Mouse (Mus musculus): ENCODE measurements around the gene Miga1. TPM values are rescaled to one million over a fixed set of nuclear protein-coding genes. Genes with fewer than 3 reads are reported as not detected.
A peak's percentile ranks its signal among the peaks of the same experiment; 100 is the strongest.

Gene Miga1
- polyA plus RNA-seq, 1 experiment, result 13.2 TPM

GRCm38 (mm10) chr3:152275008-152275407 lies 65.2 kb downstream of the Miga1 start:
- peaks cover 5% of the 10 kb centered on the region; the same call in 1 of the 2 replicates for H3K4me1 ChIP-seq (ENCODE audit: control insufficient read depth, insufficient read depth, low read length)

GRCm38 (mm10) chr3:152272974-152273685 lies 67.1 kb downstream of the Miga1 start:
- no peak overlapping the region for H3K4me3 ChIP-seq (ENCODE audit: insufficient read depth, low read length)
- TF ChIP-seq POLR2A (IDR thresholded peaks at IDR 0.05; ENCODE audit: low read depth, low read length) (no peak), CTCF (IDR thresholded peaks at IDR 0.05; ENCODE audit: borderline replicate concordance, insufficient read depth, low read length) (no peak)

More at GRCm38 (mm10) chr3:152275008-152275407, 65.2 kb downstream of the Miga1 start:
- no peak overlapping the region for H3K27ac ChIP-seq (ENCODE audit: insufficient read depth, low read length)
- no peak overlapping the region for H3K4me3 ChIP-seq (ENCODE audit: insufficient read depth, low read length)
- TF ChIP-seq POLR2A (IDR thresholded peaks at IDR 0.05; ENCODE audit: low read depth, low read length) (no peak), CTCF (IDR thresholded peaks at IDR 0.05; ENCODE audit: borderline replicate concordance, insufficient read depth, low read length) (no peak)

GRCm38 (mm10) chr3:152271876-152272275 lies 68.3 kb downstream of the Miga1 start:
- no peak overlapping the region for H3K4me3 ChIP-seq (ENCODE audit: insufficient read depth, low read length)
- TF ChIP-seq CTCF (IDR thresholded peaks at IDR 0.05; ENCODE audit: borderline replicate concordance, insufficient read depth, low read length), result no peak
- no peak for TF ChIP-seq POLR2A (IDR thresholded peaks at IDR 0.05; ENCODE audit: low read depth, low read length)
- H3K4me1 ChIP-seq (ENCODE audit: control insufficient read depth, insufficient read depth, low read length), result peaks cover 2% of the 10 kb centered on the region; the same call in 1 of the 2 replicates
- no peak overlapping the region for H3K27ac ChIP-seq (ENCODE audit: insufficient read depth, low read length)

More at GRCm38 (mm10) chr3:152272974-152273685, 67.1 kb downstream of the Miga1 start:
- H3K27ac ChIP-seq (ENCODE audit: insufficient read depth, low read length), result no peak overlapping the region
- peaks cover 2% of the 10 kb centered on the region; the same call in 1 of the 2 replicates for H3K4me1 ChIP-seq (ENCODE audit: control insufficient read depth, insufficient read depth, low read length)

GRCm38 (mm10) chr3:152271071-152271710 lies 69.0 kb downstream of the Miga1 start:
- H3K27ac ChIP-seq (ENCODE audit: insufficient read depth, low read length), result no peak overlapping the region
- no peak for TF ChIP-seq POLR2A (IDR thresholded peaks at IDR 0.05; ENCODE audit: low read depth, low read length)
- TF ChIP-seq CTCF (IDR thresholded peaks at IDR 0.05; ENCODE audit: borderline replicate concordance, insufficient read depth, low read length), result no peak
- peaks cover 2% of the 10 kb centered on the region; the same call in 1 of the 2 replicates for H3K4me1 ChIP-seq (ENCODE audit: control insufficient read depth, insufficient read depth, low read length)
- no peak overlapping the region for H3K4me3 ChIP-seq (ENCODE audit: insufficient read depth, low read length)

- no peak overlapping the region for H3K4me3 ChIP-seq (ENCODE audit: insufficient read depth, low read length)
- no peaks in the 10 kb centered on the region for H3K4me1 ChIP-seq (ENCODE audit: control insufficient read depth, insufficient read depth, low read length)
- H3K27ac ChIP-seq (ENCODE audit: insufficient read depth, low read length), result no peak overlapping the region
- TF ChIP-seq POLR2A (IDR thresholded peaks at IDR 0.05; ENCODE audit: low read depth, low read length), result no peak
- TF ChIP-seq CTCF (IDR thresholded peaks at IDR 0.05; ENCODE audit: borderline replicate concordance, insufficient read depth, low read length), result no peak
Measured at GRCm38 (mm10) chr3:152268099-152268498, 72.1 kb downstream of the Miga1 start.

GRCm38 (mm10) chr3:152266036-152266421 lies 74.2 kb downstream of the Miga1 start, which contains the start of gene Nexn:
Nexn (minus strand) TSS chr3:152266350.
- no peak for TF ChIP-seq CTCF (IDR thresholded peaks at IDR 0.05; ENCODE audit: borderline replicate concordance, insufficient read depth, low read length)
- TF ChIP-seq POLR2A (IDR thresholded peaks at IDR 0.05; ENCODE audit: low read depth, low read length), result peak; percentile 57; the same call in 1 of the 2 replicates
- Histone ChIP-seq H3K4me1 (ENCODE audit: control insufficient read depth, insufficient read depth, low read length) (0 out of 2 replicates have a peak, but pooled peaks cover 2% of the 10 kb centered on the region), H3K4me3 (ENCODE audit: insufficient read depth, low read length) (peak within 1 kb of the TSS; percentile 69), H3K27ac (ENCODE audit: insufficient read depth, low read length) (peak within 1 kb of the TSS; percentile 80)

- TF ChIP-seq CTCF (IDR thresholded peaks at IDR 0.05; ENCODE audit: borderline replicate concordance, insufficient read depth, low read length) (no peak), POLR2A (IDR thresholded peaks at IDR 0.05; ENCODE audit: low read depth, low read length) (no peak; the same call in 1 of the 2 replicates)
- Histone ChIP-seq H3K4me1 (ENCODE audit: control insufficient read depth, insufficient read depth, low read length) (0 out of 2 replicates have a peak, but pooled peaks cover 2% of the 10 kb centered on the region), H3K27ac (ENCODE audit: insufficient read depth, low read length) (peak overlapping the region; percentile 80), H3K4me3 (ENCODE audit: insufficient read depth, low read length) (peak overlapping the region; percentile 69)
Measured at GRCm38 (mm10) chr3:152265351-152266035, 74.7 kb downstream of the Miga1 start.

GRCm38 (mm10) chr3:152264830-152265229 lies 75.4 kb downstream of the Miga1 start:
- Histone ChIP-seq H3K27ac (ENCODE audit: insufficient read depth, low read length) (peak overlapping the region; percentile 78), H3K4me1 (ENCODE audit: control insufficient read depth, insufficient read depth, low read length) (0 out of 2 replicates have a peak, but pooled peaks cover 2% of the 10 kb centered on the region), H3K4me3 (ENCODE audit: insufficient read depth, low read length) (peak overlapping the region; percentile 69)
- TF ChIP-seq POLR2A (IDR thresholded peaks at IDR 0.05; ENCODE audit: low read depth, low read length) (peak; percentile 8; the same call in 1 of the 2 replicates), CTCF (IDR thresholded peaks at IDR 0.05; ENCODE audit: borderline replicate concordance, insufficient read depth, low read length) (no peak)

GRCm38 (mm10) chr3:152264374-152264773 lies 75.8 kb downstream of the Miga1 start:
- H3K4me1 ChIP-seq (ENCODE audit: control insufficient read depth, insufficient read depth, low read length), result 0 out of 2 replicates have a peak, but pooled peaks cover 2% of the 10 kb centered on the region
- H3K4me3 ChIP-seq (ENCODE audit: insufficient read depth, low read length), result peak overlapping the region; percentile 19; the same call in 1 of the 2 replicates
- H3K27ac ChIP-seq (ENCODE audit: insufficient read depth, low read length), result peak overlapping the region; percentile 78; the same call in 1 of the 2 replicates
- TF ChIP-seq POLR2A (IDR thresholded peaks at IDR 0.05; ENCODE audit: low read depth, low read length), result 0 out of 2 replicates have a peak, but pooled peaks have one; percentile 2
- TF ChIP-seq CTCF (IDR thresholded peaks at IDR 0.05; ENCODE audit: borderline replicate concordance, insufficient read depth, low read length), result no peak

All from embryonic fibroblast, embryonic 13.5 days (primary cell).